Mouse (Mus musculus): ENCODE measurements around the gene Unc93b1.

The Unc93b1 gene

GRCm38 (mm10) chr19:3912337-3913204, 22.4 kb upstream of the Unc93b1 start, which contains the start of gene Ndufs8:
Gene Ndufs8 (minus strand): TSS chr19:3912774.
- in situ Hi-C loops (cut with MboI; ENCODE audit: unreplicated experiment in 2 of 2): no loop called here

GRCm38 (mm10) chr19:3913692-3914091, 21.3 kb upstream of the Unc93b1 start:
- in situ Hi-C loops (cut with MboI; ENCODE audit: unreplicated experiment in 2 of 2): no loop called here

GRCm38 (mm10) chr19:3914535-3914934, 20.5 kb upstream of the Unc93b1 start:
- in situ Hi-C loops (cut with MboI; ENCODE audit: unreplicated experiment in 2 of 2): no loop called here

- in situ Hi-C loops (cut with MboI; ENCODE audit: unreplicated experiment in 2 of 2): no loop called here
These were observed 18.3 kb upstream of the Unc93b1 start for GRCm38 (mm10) chr19:3916727-3917126.

GRCm38 (mm10) chr19:3919928-3920327, 15.1 kb upstream of the Unc93b1 start:
- in situ Hi-C loops (cut with MboI; ENCODE audit: unreplicated experiment in 2 of 2): no loop called here

- in situ Hi-C loops (cut with MboI; ENCODE audit: unreplicated experiment in 2 of 2): no loop called here
These were observed 12.2 kb upstream of the Unc93b1 start for GRCm38 (mm10) chr19:3922661-3923371.

- in situ Hi-C loops (cut with MboI; ENCODE audit: unreplicated experiment in 2 of 2): no loop called here
These were observed 11.4 kb upstream of the Unc93b1 start for GRCm38 (mm10) chr19:3923586-3923985.

GRCm38 (mm10) chr19:3924190-3924589, 10.8 kb upstream of the Unc93b1 start:
- in situ Hi-C loops (cut with MboI; ENCODE audit: unreplicated experiment in 2 of 2): no loop called here

GRCm38 (mm10) chr19:3924868-3925267, 10.1 kb upstream of the Unc93b1 start:
- in situ Hi-C loops (cut with MboI; ENCODE audit: unreplicated experiment in 2 of 2): no loop called here

GRCm38 (mm10) chr19:3925859-3926258, 9.1 kb upstream of the Unc93b1 start:
- in situ Hi-C loops (cut with MboI; ENCODE audit: unreplicated experiment in 2 of 2): no loop called here

GRCm38 (mm10) chr19:3926279-3926678, 8.7 kb upstream of the Unc93b1 start:
- in situ Hi-C loops (cut with MboI; ENCODE audit: unreplicated experiment in 2 of 2): no loop called here

- in situ Hi-C loops (cut with MboI; ENCODE audit: unreplicated experiment in 2 of 2): no loop called here
These were observed 8.3 kb upstream of the Unc93b1 start for GRCm38 (mm10) chr19:3926685-3927084.

GRCm38 (mm10) chr19:3927989-3928388, 7.0 kb upstream of the Unc93b1 start:
- in situ Hi-C loops (cut with MboI; ENCODE audit: unreplicated experiment in 2 of 2): no loop called here

- in situ Hi-C loops (cut with MboI; ENCODE audit: unreplicated experiment in 2 of 2): no loop called here
These were observed 6.2 kb upstream of the Unc93b1 start for GRCm38 (mm10) chr19:3928779-3929178.

- in situ Hi-C loops (cut with MboI; ENCODE audit: unreplicated experiment in 2 of 2): no loop called here
These were observed 5.6 kb upstream of the Unc93b1 start, which contains the start of gene Aldh3b1 for GRCm38 (mm10) chr19:3929211-3929941. Gene Aldh3b1 (minus strand): TSS chr19:3929808.

GRCm38 (mm10) chr19:3930262-3931057, 4.5 kb upstream of the Unc93b1 start:
- in situ Hi-C loops (cut with MboI; ENCODE audit: unreplicated experiment in 2 of 2): loop anchor here in 1 of 2 experiments (10.0 kb wide), 1 partner anchor 364 kb away; no protein-coding TSS in a partner anchor

- in situ Hi-C loops (cut with MboI; ENCODE audit: unreplicated experiment in 2 of 2): loop anchor here in 1 of 2 experiments (10.0 kb wide), 1 partner anchor 363 kb away; no protein-coding TSS in a partner anchor
These were observed 3.3 kb upstream of the Unc93b1 start for GRCm38 (mm10) chr19:3931716-3932115.

- in situ Hi-C loops (cut with MboI; ENCODE audit: unreplicated experiment in 2 of 2): loop anchor here in 1 of 2 experiments (10.0 kb wide), 1 partner anchor 359 kb away; no protein-coding TSS in a partner anchor
These were observed 1.2 kb downstream of the Unc93b1 start for GRCm38 (mm10) chr19:3935896-3936850.

- in situ Hi-C loops (cut with MboI; ENCODE audit: unreplicated experiment in 2 of 2): loop anchor here in 1 of 2 experiments (5.0 kb wide), 1 partner anchor 40 kb away; no protein-coding TSS in a partner anchor
These were observed 7.3 kb downstream of the Unc93b1 start for GRCm38 (mm10) chr19:3942315-3942714.
